Comparison of ENCODE assay signal across 24 mouse cellular contexts in the genomic region with DNA sequence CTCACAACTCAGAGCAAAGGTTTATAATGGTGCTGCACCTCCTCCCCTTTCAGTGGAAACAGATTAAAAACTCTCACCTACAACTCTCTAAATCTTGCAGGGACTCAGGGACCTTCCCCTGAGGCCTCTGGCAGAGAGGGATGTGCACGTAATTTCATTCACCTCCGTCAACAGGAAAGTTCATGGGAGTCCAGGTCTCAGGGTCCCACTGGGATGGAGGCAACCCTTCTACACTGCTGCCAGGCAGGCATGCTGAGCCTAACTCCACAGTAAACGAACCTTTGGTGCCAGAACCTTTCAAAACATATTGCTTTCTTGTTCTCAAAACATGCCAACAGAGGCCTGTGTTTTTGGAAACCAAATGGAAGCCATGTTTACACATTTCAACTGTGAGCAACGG.
"Had no signal": no experiment of that assay in that cellular context is flagged by ENCODE, and none has a peak within 500 bp of the region (broad histone marks: within the 10 kb centered on the region; RNA-seq: fewer than 3 reads in every experiment).

No protein-coding gene starts in this region.

- H3K4me1 ChIP-seq: lung, embryonic 15.5 days; midbrain, embryonic 13.5 days; neural tube, embryonic 13.5 days; stomach, embryonic 15.5 days had no signal

- DNase-seq: kidney, adult 11 months; kidney, adult 8-10 months; kidney, postnatal 10 days; kidney, postnatal 36 days; layer of hippocampus, postnatal 36 days; lung, adult 18-20 months; lung, postnatal 10 days; lung, postnatal 36 days; retina, postnatal 1 day; right cerebral cortex, postnatal 25 days; spleen, adult 18-20 months; thymus, adult 18-20 months; thymus, postnatal 36 days had no signal

- ATAC-seq: midbrain, embryonic 13.5 days; midbrain, embryonic 16.5 days had no signal

- H3K9ac ChIP-seq: kidney, embryonic 15.5 days; limb, embryonic 13.5 days; lung, embryonic 15.5 days; midbrain, embryonic 13.5 days; neural tube, embryonic 13.5 days; stomach, embryonic 15.5 days had no signal

- H3K4me3 ChIP-seq: kidney, embryonic 15.5 days; limb, embryonic 10.5 days; limb, embryonic 13.5 days; lung, embryonic 15.5 days; midbrain, embryonic 10.5 days; midbrain, embryonic 13.5 days; myocyte; neural tube, embryonic 13.5 days; stomach, embryonic 15.5 days had no signal

- H3K27ac ChIP-seq: kidney, embryonic 15.5 days; limb, embryonic 10.5 days; lung, embryonic 15.5 days; midbrain, embryonic 10.5 days; midbrain, embryonic 13.5 days; neural tube, embryonic 13.5 days; stomach, embryonic 15.5 days had no signal

- H3K27me3 ChIP-seq: kidney, embryonic 15.5 days; limb, embryonic 13.5 days; lung, embryonic 15.5 days; megakaryocyte, embryonic 14.5 days; midbrain, embryonic 13.5 days; neural tube, embryonic 13.5 days; stomach, embryonic 15.5 days had no signal

- H3K4me2 ChIP-seq: kidney, embryonic 15.5 days; limb, embryonic 13.5 days; lung, embryonic 15.5 days; midbrain, embryonic 13.5 days; neural tube, embryonic 13.5 days; stomach, embryonic 15.5 days had no signal

- H3K9me3 ChIP-seq: kidney, embryonic 15.5 days; limb, embryonic 10.5 days; limb, embryonic 13.5 days; lung, embryonic 15.5 days; megakaryocyte, embryonic 14.5 days; midbrain, embryonic 10.5 days; midbrain, embryonic 13.5 days; neural tube, embryonic 13.5 days; stomach, embryonic 15.5 days had no signal
